Mouse (Mus musculus) adrenal gland, postnatal 14 days (tissue): ENCODE measurements around the gene Rnaset2a. TPM values are rescaled to one million over a fixed set of nuclear protein-coding genes. Genes with fewer than 3 reads are reported as not detected.
A peak's percentile ranks its signal among the peaks of the same experiment; 100 is the strongest.
"Not testable (repeated sequence)": the region's sequence is repeated elsewhere in the genome, so short reads cannot be mapped to it uniquely, and the experiment has no call there.

Experiments used
- DNase-seq: peaks from one replicate; pipeline ENCODE4 v3.0.0; 2021; ENCODE audit warnings: mixed read lengths
- long read RNA-seq, 2 experiments: library from polyadenylated mRNA; stranded (forward); transcript quantifications; one replicate each; pipeline ENCODE4 v2.0.0; 2021
- total RNA-seq: library from RNA; stranded (reverse); gene quantifications from 2 replicates; pipeline ENCODE4 v1.2.3, GENCODE M21; 2021

Gene Rnaset2a
- total RNA-seq, result 39.2 and 40.7 TPM in 2 replicates
- long read RNA-seq, experiment 1, transcript Rnaset2a-201 (9 exons, 1,793 nt), result major isoform, 132 of 133 reads
- long read RNA-seq, experiment 1, partial matches to known transcripts, result 0 of 133 reads
- long read RNA-seq, experiment 1, other reads (novel, unspliced or antisense), result 0 of 133 reads
- long read RNA-seq, experiment 2, transcript Rnaset2a-201 (9 exons, 1,793 nt), result major isoform, 117 of 160 reads
- long read RNA-seq, experiment 2, partial matches to known transcripts, result 5 of 160 reads
- long read RNA-seq, experiment 2, other reads (novel, unspliced or antisense), result 38 of 160 reads

DNA sequence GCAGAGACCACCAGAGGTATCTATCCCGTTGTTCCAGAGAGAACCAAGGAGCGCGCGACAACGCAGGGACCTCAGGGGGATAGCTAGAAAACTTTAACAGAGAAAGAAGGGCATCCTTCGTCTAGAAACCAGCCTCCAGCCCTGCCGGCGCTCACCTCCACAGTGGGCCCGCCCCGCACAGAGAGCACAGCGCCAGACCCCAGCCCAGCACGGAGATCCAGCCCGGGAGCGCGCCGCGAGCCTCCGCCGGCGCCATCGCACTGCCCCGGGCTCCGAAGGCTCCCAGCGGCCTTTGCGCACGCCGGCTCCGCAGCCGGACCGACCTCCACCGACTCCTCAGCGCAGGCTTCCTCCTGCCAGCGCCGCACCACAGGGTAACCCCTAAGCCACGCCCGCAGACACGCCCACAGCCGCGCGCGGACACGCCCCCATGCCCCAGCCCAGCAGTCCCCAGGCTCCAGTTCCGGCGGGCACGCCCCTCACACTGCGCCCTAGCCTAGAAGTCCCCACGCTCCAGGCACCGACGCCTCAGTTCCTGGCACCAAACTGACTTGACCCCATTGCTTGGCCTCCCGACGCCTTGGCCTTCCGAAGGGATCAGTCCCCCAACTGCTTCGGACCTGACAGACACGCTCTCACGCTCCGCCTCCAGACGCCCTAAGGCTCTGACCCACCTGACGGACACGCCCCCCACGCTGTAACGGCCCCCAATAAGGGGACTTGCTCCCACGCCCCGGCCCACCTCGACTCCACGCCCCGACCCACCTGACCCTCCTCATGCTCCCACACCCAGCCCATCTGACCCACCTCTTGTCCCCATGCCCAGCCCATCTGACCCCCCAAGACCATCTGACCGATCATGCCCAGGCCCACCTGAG lies at the start of gene Rnaset2a, which contains the start of gene Gm49673:
TSS of gene Rnaset2a (minus strand) at position 659 of the 878 bp plus-strand sequence.
TSS of gene Gm49673 (minus strand) at position 350 of the 878 bp plus-strand sequence.
- DNase-seq, result peak; percentile 67

GRCm38 (mm10) chr17:8197652-8198051 lies 49.8 kb upstream of the Rnaset2a start:
- no peak for DNase-seq

DNA sequence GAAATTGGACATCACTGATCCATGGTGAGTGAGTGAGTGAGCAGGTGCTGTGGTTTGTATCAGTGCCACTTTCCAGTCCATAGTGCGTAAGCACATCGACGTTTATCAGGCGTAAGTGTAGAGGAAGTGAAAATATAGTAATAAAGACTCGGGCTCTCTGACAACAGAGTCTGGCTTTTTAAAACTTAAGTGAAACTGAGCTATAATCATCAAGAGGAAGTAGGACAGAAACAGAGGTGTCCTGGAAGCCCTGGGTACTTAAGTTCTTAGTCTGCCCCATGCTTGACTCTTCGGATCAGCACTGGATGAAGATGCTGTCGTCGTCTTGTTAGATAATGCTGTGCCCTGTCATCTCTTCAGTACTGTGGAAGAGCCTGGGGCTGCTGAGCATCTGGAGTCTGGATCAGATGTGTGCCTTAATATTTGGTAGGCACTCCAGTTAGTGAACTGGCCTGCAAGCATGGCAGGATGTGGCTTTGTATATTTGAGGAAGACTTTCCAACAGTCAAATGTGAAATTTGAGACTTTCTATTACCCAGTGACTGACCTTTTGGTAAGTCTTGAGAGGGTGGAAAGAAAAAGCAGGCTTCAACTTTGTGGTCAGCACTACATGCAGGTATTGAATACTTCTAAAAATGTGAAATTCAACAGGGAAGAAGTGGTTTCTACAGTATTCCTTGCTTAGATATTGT lies 47.9 kb upstream of the Rnaset2a start:
- DNase-seq, result no peak

DNA sequence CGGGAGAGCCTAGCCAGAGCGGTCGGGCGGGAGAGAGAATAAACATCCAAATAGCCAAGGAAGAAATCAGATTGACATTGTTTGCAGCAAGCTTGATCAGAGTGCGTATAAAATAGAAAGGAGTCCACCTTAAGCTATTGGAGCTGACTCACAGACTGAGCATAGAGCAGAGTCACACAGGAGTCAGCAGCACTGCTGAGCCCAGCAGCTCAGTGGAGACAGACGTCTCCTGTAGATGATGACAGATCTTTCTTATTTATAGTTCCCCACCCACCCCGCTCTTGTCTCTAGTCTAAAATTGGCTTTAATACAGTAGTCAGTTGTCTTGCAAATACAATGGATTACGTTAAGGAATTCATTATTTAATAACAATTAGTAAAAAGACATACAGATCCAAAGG lies 45.8 kb upstream of the Rnaset2a start:
- DNase-seq, result no peak

DNA sequence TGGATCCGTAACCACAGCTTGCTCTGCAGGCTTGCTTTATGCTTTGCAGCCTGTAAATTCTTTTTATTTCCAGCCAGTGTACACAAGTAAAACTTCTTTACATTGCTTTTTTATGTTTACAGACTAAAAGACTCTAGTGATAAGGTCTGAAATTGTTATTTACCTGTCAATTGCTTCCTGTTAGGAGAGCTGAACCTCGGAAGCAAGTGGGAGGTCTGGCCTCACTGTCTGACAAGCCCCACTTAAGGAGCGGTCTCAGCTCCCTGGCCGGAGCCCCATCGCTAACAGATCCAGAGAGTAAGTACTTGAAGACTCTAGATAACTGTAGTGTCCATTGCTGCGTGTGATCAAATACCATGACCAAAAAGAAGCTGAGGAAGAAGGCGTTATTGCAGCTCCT lies 36.3 kb upstream of the Rnaset2a start:
- DNase-seq, result no peak

DNA sequence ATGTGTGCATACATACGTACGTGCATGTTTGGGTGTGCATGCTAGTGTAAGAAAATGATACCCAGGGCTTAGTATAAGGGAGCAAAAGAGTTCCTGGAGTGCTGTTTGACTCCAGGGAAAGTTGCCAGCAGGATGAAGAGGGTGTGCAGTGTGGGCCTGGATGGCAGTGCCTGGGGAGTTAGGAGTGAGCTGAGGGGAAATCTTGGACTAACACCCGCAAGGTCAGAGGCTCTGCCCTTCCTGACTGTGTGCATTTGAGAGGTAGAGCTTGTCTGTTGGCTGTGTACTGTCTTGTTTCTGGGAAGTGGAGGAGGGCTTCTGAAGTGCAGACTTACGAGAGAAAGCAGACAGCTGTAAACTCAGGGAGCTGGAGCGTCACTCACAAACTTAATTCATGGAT lies 35.9 kb upstream of the Rnaset2a start:
- DNase-seq, result no peak

- no peak for DNase-seq
Measured at GRCm38 (mm10) chr17:8177090-8177489, 29.2 kb upstream of the Rnaset2a start.

DNA sequence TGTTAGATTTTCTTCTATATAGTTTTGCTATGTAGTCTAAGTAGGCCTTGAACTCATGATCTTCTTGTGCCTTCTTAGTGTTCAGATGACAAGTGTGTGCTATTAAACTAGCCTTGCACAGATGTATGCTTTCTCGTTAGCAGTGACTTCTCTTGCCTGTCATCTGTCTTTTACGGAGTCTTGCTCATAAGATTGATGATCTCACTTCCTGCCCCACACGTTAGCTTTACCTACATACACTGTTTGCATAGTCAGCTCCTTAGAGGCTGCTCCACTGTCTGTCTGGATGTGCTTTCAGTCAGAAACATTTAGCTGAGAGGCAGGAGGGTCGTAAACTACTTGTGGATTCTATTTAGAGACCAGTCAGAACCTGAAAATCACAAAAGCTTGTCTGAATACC lies 23.2 kb upstream of the Rnaset2a start:
- no peak for DNase-seq

DNA sequence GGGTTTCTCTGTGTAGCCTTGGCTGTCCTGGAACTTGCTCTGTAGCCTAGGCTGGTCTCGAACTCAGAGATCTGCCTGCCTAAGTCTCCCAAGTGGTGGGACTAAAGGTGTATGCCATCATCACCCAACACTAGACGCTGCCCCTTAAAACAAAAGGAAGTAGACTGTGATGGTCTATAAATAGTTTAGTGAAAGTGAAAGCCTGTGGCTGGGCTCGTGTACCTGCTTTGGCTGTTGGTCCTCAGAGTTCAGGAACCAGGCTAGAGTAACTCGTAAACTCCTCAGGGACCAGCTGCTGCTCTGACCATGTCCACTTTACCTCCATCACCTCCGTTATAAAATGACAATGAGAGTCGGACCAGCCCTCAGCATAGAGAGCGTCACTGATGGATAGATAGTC lies 22.4 kb upstream of the Rnaset2a start:
- DNase-seq, result no peak

GRCm38 (mm10) chr17:8167436-8167835 lies 19.5 kb upstream of the Rnaset2a start:
- peak; percentile 67 for DNase-seq

DNA sequence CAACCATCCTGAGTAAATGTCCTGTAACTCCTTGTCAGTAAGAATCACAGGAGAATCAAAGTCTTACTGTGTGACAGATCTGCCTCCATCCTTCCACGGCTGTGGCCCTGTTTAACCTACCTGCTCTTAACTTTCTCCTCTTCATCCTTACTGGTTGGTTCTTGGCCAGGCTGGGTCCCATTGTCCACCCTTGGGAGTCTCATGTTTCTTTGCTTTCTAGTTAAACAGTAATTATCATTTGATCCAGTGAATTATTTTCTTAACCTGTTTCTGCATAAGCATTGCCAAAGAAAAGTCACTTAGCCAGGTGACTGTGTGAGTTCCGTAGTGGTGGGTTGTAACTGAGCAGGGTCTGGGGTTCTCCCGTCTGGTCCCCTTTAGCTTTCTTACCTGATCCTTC lies 18.6 kb upstream of the Rnaset2a start:
- not testable (repeated sequence) for DNase-seq

DNA sequence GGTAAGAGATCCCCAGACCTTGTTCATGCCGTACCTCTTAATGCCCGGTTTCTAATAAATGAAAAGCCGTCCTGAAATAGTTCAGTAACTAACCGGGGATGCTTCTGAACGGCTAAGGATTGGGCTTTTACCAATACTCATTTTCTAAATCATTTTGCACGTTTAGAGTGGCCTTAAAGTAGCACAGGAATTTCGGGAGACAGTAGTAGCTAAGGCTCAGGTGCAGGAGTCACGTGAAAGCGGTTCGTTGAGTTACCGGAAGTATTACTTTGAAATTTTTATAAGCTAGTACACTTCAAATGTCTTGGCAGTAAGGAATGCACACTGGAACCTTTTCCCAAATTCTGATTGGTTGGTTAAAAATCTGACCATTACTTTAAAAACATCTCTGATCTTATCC lies 18.1 kb upstream of the Rnaset2a start:
- peak; percentile 11 for DNase-seq

DNA sequence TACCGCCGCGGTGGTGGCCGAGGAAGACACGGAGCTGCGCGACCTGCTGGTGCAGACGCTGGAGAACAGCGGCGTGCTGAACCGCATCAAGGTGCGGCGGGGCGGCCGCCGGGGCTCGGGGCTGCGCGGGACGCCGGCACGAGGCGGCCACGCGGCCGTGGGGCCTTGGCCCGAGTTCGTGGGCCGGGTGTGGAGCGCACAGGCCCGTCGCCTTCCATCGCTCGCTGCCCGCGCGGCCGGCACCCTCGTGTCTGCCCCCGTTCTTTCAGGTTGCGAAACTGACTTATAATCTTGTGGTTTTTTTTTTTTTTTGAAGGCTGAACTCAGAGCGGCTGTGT lies 17.7 kb upstream of the Rnaset2a start:
- peak; percentile 21 for DNase-seq

DNA sequence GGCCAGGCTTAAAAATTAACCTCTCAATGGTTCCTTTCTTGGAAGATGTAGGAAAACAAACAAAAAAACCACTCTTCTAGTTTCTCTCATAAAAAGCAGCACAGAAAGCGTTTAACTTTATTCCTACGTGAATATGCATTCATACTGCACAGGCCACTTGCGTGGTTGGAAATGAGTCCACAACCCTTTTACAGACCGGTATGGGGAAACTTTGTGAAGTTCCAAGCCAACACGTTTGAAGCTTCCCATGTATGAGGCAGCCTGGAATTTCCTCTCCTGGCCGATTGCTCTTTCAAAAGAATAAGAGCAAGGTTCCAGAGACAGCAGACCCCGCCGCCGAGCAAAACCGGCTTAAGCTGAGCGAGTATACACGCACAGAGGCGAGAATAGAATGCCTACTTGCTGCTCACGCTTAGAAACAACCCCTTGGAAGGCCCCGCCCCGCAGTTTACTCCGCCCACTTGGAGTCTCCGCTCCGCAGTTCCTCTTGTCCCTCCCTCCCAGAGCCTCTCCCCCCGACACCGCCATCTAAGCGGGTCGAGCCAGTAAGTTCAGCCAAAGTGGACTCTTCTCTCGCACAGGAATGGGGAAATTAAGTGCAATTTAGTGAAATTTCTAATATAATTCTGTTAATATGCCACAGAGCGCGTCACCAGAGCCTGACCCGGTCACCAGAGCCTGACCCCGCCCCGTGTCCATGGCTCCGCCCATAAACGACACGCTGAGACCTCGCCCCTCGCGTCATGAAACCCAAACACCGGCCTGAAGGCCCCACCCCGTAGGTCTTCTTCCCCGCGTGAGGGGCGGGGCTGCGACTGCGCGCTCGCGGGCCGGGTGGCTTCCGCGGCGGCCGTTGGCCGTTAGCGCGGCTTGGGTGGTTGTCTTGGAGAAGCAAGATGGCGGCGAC lies 17.1 kb upstream of the Rnaset2a start, which contains the start of gene Fgfr1op:
TSS of gene Fgfr1op (plus strand) at position 801 of the 907 bp plus-strand sequence.
- DNase-seq, result peak; percentile 19

DNA sequence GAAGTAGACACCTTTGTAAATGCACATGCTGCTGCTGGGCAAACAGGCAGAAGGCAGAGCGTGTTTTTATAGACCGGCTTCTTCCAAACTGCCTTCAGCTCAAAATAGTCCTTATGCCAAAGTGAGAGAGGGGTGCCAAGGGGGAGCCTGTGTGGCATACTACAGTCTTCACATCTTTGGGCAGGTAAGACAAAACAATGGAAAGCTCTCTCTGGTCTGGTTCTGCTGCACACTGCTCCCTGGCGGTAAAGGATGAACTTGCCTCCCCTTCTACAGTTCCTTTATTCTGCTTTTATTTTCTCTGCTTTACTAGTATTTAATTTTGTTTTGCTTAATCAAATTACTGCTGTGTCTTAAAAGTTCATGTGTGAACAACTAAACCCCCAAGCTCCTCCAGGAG lies 13.1 kb upstream of the Rnaset2a start:
- peak; percentile 32 for DNase-seq

DNA sequence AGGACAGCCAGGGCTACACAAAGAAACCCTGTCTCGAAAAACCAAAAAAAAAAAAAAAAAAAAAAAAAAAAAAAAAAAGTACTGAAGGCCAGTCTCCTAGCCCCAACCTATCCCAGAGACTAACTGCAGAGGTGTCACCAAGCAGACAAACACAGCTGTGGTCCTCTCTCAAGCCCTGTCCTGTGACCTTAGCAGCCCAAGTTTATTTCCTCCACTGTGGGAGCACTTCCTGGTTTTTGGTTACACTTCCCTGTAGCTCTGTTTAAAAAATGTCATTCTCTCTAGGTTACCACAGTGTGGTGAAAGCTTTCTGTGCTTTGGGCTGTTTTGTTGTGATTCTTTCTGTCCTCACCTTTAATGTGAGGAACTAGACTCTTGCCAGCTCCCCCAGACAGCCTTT lies 10.7 kb upstream of the Rnaset2a start:
- not testable (repeated sequence) for DNase-seq

DNA sequence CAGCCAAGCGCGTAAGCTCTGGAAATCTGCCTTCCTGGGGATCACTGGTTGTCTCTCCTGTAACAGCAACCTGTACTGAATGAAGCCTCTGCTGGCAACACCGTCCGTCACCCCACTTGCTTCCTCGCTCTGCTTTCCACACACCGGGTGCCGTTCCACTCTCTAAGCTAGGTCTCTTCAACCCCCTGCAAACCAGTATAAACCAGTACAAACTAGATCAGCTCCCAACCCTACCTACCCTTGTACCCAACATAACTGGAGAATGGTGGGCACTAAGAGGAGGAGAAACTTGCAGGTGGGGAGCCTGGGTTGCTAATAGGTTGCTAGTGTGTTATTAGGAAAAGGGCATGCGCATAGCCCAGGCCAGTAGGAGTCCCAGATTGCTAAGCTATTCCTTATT lies 8.1 kb upstream of the Rnaset2a start:
- not testable (repeated sequence) for DNase-seq

DNA sequence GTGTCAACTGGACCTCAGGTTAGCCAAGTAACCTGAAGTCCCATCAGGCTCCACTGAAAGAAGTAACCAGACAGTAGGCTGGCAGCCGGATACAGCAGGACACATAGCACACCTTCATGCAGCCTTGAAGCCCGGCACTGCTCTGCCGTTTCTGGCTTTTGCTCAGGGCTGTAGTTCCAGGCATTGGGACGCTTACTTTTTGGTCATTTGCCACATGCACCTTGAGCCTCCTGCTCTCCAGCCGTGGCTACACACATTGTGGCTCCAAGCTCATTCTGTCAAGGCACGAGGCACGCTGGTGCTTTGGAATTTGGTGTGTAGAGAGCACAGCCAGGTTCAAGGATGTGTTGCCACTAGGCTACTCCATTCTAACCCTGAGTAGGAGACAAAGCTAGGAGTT lies 7.1 kb upstream of the Rnaset2a start:
- not testable (repeated sequence) for DNase-seq

DNA sequence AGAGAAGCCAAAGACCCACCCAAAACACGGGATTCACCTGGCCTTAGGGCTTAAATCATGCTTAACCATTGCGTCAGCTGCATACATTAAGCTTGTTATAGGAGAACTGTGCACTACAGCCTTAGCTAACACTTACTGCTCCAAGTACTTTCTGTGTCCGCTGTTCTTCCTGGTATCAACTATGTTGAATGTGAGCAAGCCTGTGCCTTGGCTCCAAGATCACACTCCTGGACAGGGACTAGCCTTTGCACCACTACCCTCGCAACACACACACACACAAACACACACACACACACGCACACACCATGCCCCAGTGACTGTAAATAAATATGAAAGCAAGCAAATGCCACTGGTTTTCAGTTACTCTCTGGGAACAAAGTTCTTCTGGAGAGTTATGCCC lies 966 bp downstream of the Rnaset2a start:
- peak; percentile 16 for DNase-seq

DNA sequence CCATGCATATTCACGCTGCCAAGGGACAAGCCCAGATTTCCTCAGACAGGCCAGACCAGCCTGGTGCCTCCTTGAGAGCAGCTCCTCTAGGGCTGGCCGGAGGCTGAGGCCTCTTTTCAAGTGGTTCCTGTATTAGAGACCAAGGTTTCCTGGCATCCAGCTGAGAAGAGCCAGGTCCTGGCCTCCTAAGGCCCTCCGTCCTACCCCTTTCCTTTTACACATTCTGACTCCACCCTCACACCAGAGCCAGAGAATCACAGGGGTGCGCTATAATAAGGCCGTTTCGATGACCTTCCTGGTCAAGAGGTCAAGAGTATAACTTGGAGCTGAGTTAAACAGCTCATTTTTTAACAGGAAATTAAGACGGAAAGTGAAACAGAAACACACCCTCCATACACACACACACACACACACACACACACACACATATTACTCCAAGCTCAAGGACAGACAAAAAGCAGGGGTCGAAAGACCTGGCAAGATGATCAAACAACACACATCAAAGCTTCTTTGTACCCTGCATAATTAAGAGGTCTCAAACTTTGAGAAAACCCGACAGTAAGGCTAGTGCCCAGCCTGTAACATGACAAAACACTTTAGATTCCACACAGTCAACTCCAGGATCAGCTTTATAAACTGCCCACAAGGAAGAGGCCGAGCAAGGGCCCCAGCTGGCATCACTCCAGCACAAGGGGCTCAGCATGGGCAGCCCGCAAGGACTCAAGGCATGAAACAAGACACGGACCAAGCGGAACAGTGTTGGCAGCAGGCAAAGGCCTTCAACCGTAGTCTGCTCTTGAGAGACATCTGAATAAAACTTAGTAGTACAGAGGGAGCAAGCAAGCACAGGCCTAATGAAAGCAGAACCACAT lies 3.9 kb downstream of the Rnaset2a start:
- DNase-seq, result peak; percentile 49

DNA sequence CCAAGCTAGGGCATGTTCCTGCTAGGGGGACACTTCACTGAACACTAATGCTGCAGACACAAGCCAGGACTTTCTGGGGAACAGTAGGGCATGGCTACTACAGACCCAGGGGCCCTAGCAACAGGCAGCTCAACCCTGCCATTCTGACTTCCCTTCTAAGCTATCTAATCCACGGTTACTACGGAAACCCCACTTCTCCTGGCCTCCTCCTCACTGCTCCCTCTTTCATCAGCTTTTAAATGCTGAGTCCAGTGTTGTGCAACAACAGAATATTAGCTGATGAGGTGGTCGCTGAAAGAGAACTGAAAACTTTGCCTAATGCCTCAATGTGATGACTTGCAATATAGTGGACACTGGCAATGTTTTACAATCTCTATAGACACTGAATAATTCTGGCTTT lies 7.7 kb downstream of the Rnaset2a start:
- not testable (repeated sequence) for DNase-seq
